Mouse (Mus musculus): ENCODE measurements at regions not wholly inside any gene's neighbourhood (a gene's known extent, or its start where the extent isn't known, plus 50 kb on each side); places are given as distances from the start of the nearest gene placed in this dataset.

DNA sequence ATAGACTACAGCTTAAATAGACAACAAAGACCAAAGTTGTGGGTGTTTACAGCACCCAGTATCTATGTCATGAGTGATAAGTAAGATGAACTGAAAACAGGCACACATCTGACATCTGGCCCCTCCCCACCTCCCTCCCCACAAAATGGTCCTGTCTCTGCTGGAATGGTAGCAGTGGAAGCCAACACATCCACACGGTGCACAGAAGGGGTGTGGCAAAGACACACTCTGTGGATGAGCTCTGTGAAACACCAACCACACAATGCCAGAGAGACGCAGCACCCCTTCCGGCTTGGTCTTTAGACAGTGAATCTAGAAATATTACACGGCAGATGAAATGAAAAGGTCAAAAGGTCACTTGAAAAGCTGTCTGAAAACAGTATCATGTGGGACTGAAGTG is 85.6 kb downstream of the Fgf18 start:
- Histone ChIP-seq H3K4me3 (ENCODE audit: low read depth, low read length) (no peak overlapping the region), H3K9ac (replicated peaks; ENCODE audit: low read depth, low read length) (no peak overlapping the region), H3K27ac (ENCODE audit: low read depth, low read length) (no peak overlapping the region), H3K36me3 (ENCODE audit: control insufficient read depth, insufficient read depth, low read length) (no peaks in the 10 kb centered on the region), H3K27me3 (ENCODE audit: control insufficient read depth, insufficient read depth, low read length) (no peaks in the 10 kb centered on the region), H3K4me2 (ENCODE audit: low read depth, low read length) (no peak overlapping the region), H3K9me3 (ENCODE audit: control insufficient read depth, low read length) (no peaks in the 10 kb centered on the region), H3K4me1 (ENCODE audit: control insufficient read depth, insufficient read depth, low read length) (no peaks in the 10 kb centered on the region)
- no peak for ATAC-seq (ENCODE audit: low read depth)
- 91% methylated on average over 4 of the region's 4 CpGs for WGBS

- Histone ChIP-seq H3K4me2 (ENCODE audit: low read depth, low read length) (no peak overlapping the region), H3K27me3 (ENCODE audit: control insufficient read depth, insufficient read depth, low read length) (no peaks in the 10 kb centered on the region), H3K9me3 (ENCODE audit: control insufficient read depth, low read length) (no peaks in the 10 kb centered on the region), H3K36me3 (ENCODE audit: control insufficient read depth, insufficient read depth, low read length) (no peaks in the 10 kb centered on the region), H3K27ac (ENCODE audit: low read depth, low read length) (no peak overlapping the region), H3K4me1 (ENCODE audit: control insufficient read depth, insufficient read depth, low read length) (no peaks in the 10 kb centered on the region), H3K4me3 (ENCODE audit: low read depth, low read length) (no peak overlapping the region), H3K9ac (replicated peaks; ENCODE audit: low read depth, low read length) (no peak overlapping the region)
- ATAC-seq (ENCODE audit: low read depth) = no peak
- WGBS = 76% methylated on average over 3 of the region's 3 CpGs
Measured at GRCm38 (mm10) chr11:33060352-33060751, 86.8 kb downstream of the Fgf18 start.

- H3K4me3 ChIP-seq (ENCODE audit: low read depth, low read length) = no peak overlapping the region
- H3K4me2 ChIP-seq (ENCODE audit: low read depth, low read length) = no peak overlapping the region
- no peak overlapping the region for H3K27ac ChIP-seq (ENCODE audit: low read depth, low read length)
- no peak overlapping the region for H3K9ac ChIP-seq (replicated peaks; ENCODE audit: low read depth, low read length)
- 84% methylated on average over 12 of the region's 12 CpGs for WGBS
- H3K4me1 ChIP-seq (ENCODE audit: control insufficient read depth, insufficient read depth, low read length) = no peaks in the 10 kb centered on the region
- H3K9me3 ChIP-seq (ENCODE audit: control insufficient read depth, low read length) = no peaks in the 10 kb centered on the region
- H3K36me3 ChIP-seq (ENCODE audit: control insufficient read depth, insufficient read depth, low read length) = no peaks in the 10 kb centered on the region
- no peaks in the 10 kb centered on the region for H3K27me3 ChIP-seq (ENCODE audit: control insufficient read depth, insufficient read depth, low read length)
- no peak for ATAC-seq (ENCODE audit: low read depth)
Measured at GRCm38 (mm10) chr11:33050216-33050615, 97.0 kb downstream of the Fgf18 start.

DNA sequence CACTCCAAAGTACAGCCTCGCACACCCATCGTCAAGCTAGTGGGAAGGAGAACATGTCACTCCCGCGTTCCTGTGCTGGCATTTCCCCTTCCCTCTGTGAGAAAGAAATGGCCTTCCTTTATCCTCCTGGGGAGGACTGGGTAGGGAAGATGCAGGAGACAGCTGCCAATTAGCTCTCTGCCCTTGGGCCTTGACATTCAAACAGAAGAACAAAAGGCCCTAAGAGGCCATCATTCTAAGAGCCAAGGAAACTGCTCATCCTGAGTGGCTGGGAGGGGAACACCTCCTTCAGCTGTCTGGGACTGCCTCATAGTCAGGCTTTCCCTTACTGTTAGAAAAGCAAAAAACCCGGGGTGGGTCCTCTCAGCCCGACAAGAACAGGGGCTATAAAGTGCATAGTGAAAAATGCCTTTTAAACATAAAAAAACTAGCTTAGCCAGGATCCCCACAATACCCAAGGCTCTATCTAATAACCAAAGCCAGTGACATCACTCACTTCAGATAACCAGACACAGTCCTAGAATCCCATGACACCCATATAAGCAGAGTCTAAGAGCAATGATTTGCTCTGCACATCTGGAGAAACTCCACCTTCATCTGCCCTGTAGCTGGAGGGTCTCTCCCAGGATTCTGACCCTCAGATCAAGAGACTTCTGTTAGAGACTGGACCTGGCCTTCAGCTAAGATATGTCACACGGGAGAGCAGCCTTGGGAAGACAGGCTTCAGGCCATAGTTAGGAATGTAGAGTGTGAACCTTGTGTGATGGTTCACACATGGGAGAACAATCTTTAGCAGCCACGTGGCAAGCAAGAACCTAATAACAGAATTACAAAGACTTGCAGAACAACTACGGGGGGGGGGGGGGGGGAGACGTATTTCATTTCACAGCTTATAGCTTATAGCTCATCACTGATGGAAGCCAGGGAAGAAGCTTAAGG is 107.1 kb downstream of the Fgf18 start:
- 76% methylated on average over 10 of the region's 10 CpGs for WGBS
- H3K27me3 ChIP-seq (ENCODE audit: control insufficient read depth, insufficient read depth, low read length) = no peaks in the 10 kb centered on the region
- no peak overlapping the region for H3K27ac ChIP-seq (ENCODE audit: low read depth, low read length)
- H3K4me1 ChIP-seq (ENCODE audit: control insufficient read depth, insufficient read depth, low read length) = no peaks in the 10 kb centered on the region
- H3K9ac ChIP-seq (replicated peaks; ENCODE audit: low read depth, low read length) = no peak overlapping the region
- no peak overlapping the region for H3K4me3 ChIP-seq (ENCODE audit: low read depth, low read length)
- no peak for ATAC-seq (ENCODE audit: low read depth)
- H3K9me3 ChIP-seq (ENCODE audit: control insufficient read depth, low read length) = no peaks in the 10 kb centered on the region
- H3K36me3 ChIP-seq (ENCODE audit: control insufficient read depth, insufficient read depth, low read length) = no peaks in the 10 kb centered on the region
- no peak overlapping the region for H3K4me2 ChIP-seq (ENCODE audit: low read depth, low read length)

DNA sequence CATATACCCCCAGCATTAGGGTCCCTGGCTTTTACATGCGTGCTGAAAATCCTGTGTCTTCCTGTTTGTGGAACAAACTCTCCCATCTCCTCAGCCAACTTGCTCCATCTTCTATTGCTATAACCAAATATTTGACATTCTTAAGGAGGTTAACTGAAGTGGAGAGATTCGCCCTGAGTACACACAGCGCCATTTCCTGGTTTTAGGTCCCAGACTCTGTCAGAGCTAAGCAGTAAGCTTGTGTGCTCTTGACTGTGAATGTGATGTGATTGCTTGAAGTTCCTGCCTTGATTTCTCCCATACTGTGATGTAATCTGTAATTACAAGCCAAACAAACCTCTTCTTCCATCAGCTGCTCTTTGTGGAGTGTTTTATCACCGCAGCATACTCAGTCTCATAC is 110.8 kb downstream of the Fgf18 start:
- Histone ChIP-seq H3K27me3 (ENCODE audit: control insufficient read depth, insufficient read depth, low read length) (no peaks in the 10 kb centered on the region), H3K9ac (replicated peaks; ENCODE audit: low read depth, low read length) (no peak overlapping the region), H3K27ac (ENCODE audit: low read depth, low read length) (no peak overlapping the region), H3K9me3 (ENCODE audit: control insufficient read depth, low read length) (no peaks in the 10 kb centered on the region), H3K4me3 (ENCODE audit: low read depth, low read length) (no peak overlapping the region), H3K4me1 (ENCODE audit: control insufficient read depth, insufficient read depth, low read length) (no peaks in the 10 kb centered on the region), H3K4me2 (ENCODE audit: low read depth, low read length) (no peak overlapping the region), H3K36me3 (ENCODE audit: control insufficient read depth, insufficient read depth, low read length) (no peaks in the 10 kb centered on the region)
- WGBS = 91% methylated on average over 4 of the region's 4 CpGs
- no peak for ATAC-seq (ENCODE audit: low read depth)

DNA sequence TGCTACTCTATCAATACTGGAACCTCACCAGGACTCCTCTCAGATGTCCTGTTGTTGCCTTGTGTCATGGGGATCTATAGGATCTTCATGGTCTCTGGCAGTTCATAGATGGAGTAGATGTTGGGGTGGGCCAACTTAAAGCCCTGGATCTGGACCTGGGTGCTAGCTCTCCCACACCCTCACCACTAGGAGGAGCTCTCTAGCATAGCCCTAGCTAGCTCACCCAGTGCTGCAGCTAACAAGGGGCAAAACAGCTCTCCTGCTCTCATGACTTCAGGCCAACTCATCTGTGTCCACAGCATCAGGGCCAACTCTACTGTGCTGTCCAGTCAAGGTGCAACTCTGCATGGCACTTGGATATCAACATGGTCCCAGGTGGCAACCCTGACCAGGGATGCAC is 118.3 kb downstream of the Fgf18 start:
- Histone ChIP-seq H3K4me3 (ENCODE audit: low read depth, low read length) (no peak overlapping the region), H3K9ac (replicated peaks; ENCODE audit: low read depth, low read length) (no peak overlapping the region), H3K9me3 (ENCODE audit: control insufficient read depth, low read length) (no peaks in the 10 kb centered on the region), H3K27me3 (ENCODE audit: control insufficient read depth, insufficient read depth, low read length) (no peaks in the 10 kb centered on the region), H3K27ac (ENCODE audit: low read depth, low read length) (no peak overlapping the region), H3K4me2 (ENCODE audit: low read depth, low read length) (no peak overlapping the region), H3K4me1 (ENCODE audit: control insufficient read depth, insufficient read depth, low read length) (no peaks in the 10 kb centered on the region), H3K36me3 (ENCODE audit: control insufficient read depth, insufficient read depth, low read length) (no peaks in the 10 kb centered on the region)
- no peak for ATAC-seq (ENCODE audit: low read depth)

- no peaks in the 10 kb centered on the region for H3K9me3 ChIP-seq (ENCODE audit: control insufficient read depth, low read length)
- H3K4me2 ChIP-seq (ENCODE audit: low read depth, low read length) = no peak overlapping the region
- H3K36me3 ChIP-seq (ENCODE audit: control insufficient read depth, insufficient read depth, low read length) = no peaks in the 10 kb centered on the region
- whole genome bisulfite sequencing = 95% methylated on average over 6 of the region's 6 CpGs
- H3K27me3 ChIP-seq (ENCODE audit: control insufficient read depth, insufficient read depth, low read length) = no peaks in the 10 kb centered on the region
- no peak overlapping the region for H3K9ac ChIP-seq (replicated peaks; ENCODE audit: low read depth, low read length)
- no peaks in the 10 kb centered on the region for H3K4me1 ChIP-seq (ENCODE audit: control insufficient read depth, insufficient read depth, low read length)
- no peak overlapping the region for H3K4me3 ChIP-seq (ENCODE audit: low read depth, low read length)
- no peak for ATAC-seq (ENCODE audit: low read depth)
- H3K27ac ChIP-seq (ENCODE audit: low read depth, low read length) = no peak overlapping the region
Measured at GRCm38 (mm10) chr11:33027121-33027520, 120.1 kb downstream of the Fgf18 start.

DNA sequence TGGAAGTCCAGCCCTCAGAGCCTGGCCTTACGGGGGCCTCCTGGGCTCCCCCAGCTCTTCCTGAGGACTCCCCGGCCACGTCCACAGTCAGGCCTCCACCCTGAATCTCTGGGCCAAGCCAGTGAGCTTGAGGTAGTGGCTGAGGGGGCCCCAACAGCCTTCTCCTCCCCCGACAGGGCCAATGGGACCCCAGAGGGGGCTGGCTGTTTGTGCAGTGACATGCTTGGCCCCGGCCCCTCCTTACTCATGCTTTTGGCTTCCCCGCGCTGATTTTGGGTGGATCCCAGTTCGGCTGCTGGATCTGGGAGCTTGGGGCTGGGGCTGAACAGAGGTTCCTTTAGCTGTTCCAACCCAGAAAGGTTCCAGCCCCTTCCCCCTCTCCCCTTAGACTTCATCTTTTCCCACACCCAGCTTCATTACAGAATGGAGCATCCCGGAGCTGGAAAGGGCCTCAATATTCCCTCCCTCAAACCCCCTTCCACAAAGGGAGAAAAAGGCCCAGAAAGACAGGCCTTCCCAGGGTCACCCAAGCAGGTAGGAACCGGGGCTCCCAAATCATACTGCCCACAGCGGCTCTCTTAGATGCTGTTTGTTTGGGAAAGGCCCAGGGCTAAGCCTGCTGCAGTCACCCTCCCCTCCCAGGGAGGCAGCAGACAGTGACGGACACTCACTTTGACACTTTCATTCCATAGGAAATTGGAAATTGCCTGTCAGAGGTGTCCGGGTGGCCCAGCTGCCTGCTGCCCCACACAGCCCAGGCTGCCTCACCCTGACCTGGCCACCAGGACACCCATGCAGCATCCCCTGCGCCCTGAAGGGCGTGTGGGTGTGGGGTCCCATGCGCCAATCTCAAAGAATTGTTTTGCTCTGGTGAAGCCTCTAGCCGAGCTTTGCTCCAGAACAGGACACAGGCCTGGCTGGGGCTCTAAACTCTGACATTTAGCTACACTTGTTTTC is 133.7 kb downstream of the Fgf18 start:
- no peak overlapping the region for H3K9ac ChIP-seq (replicated peaks; ENCODE audit: low read depth, low read length)
- H3K4me3 ChIP-seq (ENCODE audit: low read depth, low read length) = no peak overlapping the region
- no peak overlapping the region for H3K4me2 ChIP-seq (ENCODE audit: low read depth, low read length)
- H3K27me3 ChIP-seq (ENCODE audit: control insufficient read depth, insufficient read depth, low read length) = no peaks in the 10 kb centered on the region
- H3K9me3 ChIP-seq (ENCODE audit: control insufficient read depth, low read length) = no peaks in the 10 kb centered on the region
- no peak for ATAC-seq (ENCODE audit: low read depth)
- H3K27ac ChIP-seq (ENCODE audit: low read depth, low read length) = no peak overlapping the region
- no peaks in the 10 kb centered on the region for H3K4me1 ChIP-seq (ENCODE audit: control insufficient read depth, insufficient read depth, low read length)
- 80% methylated on average over 17 of the region's 17 CpGs for WGBS
- no peaks in the 10 kb centered on the region for H3K36me3 ChIP-seq (ENCODE audit: control insufficient read depth, insufficient read depth, low read length)
